Mouse (Mus musculus) embryonic facial prominence, embryonic 14.5 days (tissue): Measurements from ENCODE around the gene Efcc1. TPM values are rescaled to one million over a fixed set of nuclear protein-coding genes. Genes with fewer than 3 reads are reported as not detected.

ENCODE experiments used
- ATAC-seq: fragments of 200-750 bp; cut with Nextera tagmentation; 2 replicates; pipeline ENCODE4 v1.8.0; 2017; ENCODE audit warnings: low read depth, moderate number of reproducible peaks, moderate TSS enrichment
- DNase-seq: peaks from one replicate; pipeline ENCODE4 v3.0.0-alpha.2; 2015; ENCODE audit warnings: low spot score
- H3K27ac ChIP-seq: fragments of 300-500 bp; sonication (generic); replicated peaks from 2 replicates; pipeline ENCODE4 v1.5.1; 2014; ENCODE audit warnings: low read depth, mild to moderate bottlenecking, low read length, moderate library complexity
- H3K27me3 ChIP-seq: fragments of 300-500 bp; sonication (generic); replicated peaks from 2 replicates; pipeline ENCODE4 v1.6.1; 2014; ENCODE audit warnings: low read length; ENCODE audit not compliant: control insufficient read depth, insufficient read depth
- H3K36me3 ChIP-seq: fragments of 300-500 bp; sonication (generic); 2 replicates; pipeline ENCODE4 v1.6.1; 2014; ENCODE audit warnings: low read length, mixed read lengths; ENCODE audit not compliant: control insufficient read depth, insufficient read depth
- H3K4me1 ChIP-seq: fragments of 300-500 bp; sonication (generic); 2 replicates; pipeline ENCODE4 v1.6.1; 2014; ENCODE audit warnings: antibody characterized with exemption, low read length; ENCODE audit not compliant: control insufficient read depth, insufficient read depth
- H3K4me2 ChIP-seq: fragments of 300-500 bp; sonication (generic); 2 replicates; pipeline ENCODE4 v1.6.1; 2014; ENCODE audit warnings: low read depth, mild to moderate bottlenecking, low read length, moderate library complexity, mixed read lengths
- H3K4me3 ChIP-seq: fragments of 300-500 bp; sonication (generic); 2 replicates; pipeline ENCODE4 v1.5.1; 2014; ENCODE audit warnings: low read depth, mild to moderate bottlenecking, low read length
- H3K9ac ChIP-seq: fragments of 300-500 bp; sonication (generic); 2 replicates; pipeline ENCODE4 v1.6.1; 2014; ENCODE audit warnings: low read depth, mild to moderate bottlenecking, low read length, moderate library complexity, mixed read lengths
- H3K9me3 ChIP-seq: fragments of 300-500 bp; sonication (generic); 2 replicates; pipeline ENCODE4 v1.6.1; 2016; ENCODE audit warnings: low read length; ENCODE audit not compliant: control insufficient read depth
- WGBS: fragments of 180-500 bp; shearing (Covaris S2); extraction: QIAGEN DNeasy Blood & Tissue Kit; methylation state at CpG from one replicate; pipeline ENCODE4 v1.1.7; 2014; 5-methylcytosine and 5-hydroxymethylcytosine counted together
- polyA plus RNA-seq: library from polyadenylated mRNA; unstranded; fragments of >200 nt; fragmentation: Nextera tagmentation; extraction: Ambion mirVana; gene quantifications from 2 replicates; pipeline ENCODE4 v1.2.1, GENCODE M21; 2014

The Efcc1 gene
- polyA plus RNA-seq, 1 experiment from 2014 or later: 1.9 TPM

GRCm38 (mm10) chr6:87777842-87778241 lies 47.2 kb downstream of the Efcc1 start, which contains the start of gene Gp9:
Gene Gp9 (plus strand): TSS chr6:87778072.
- ATAC-seq (no peak), DNase-seq (no peak)
- Histone ChIP-seq H3K4me1 (no peaks in the 10 kb centered on the region), H3K4me2 (no peak within 1 kb of the TSS), H3K9ac (no peak within 1 kb of the TSS), H3K4me3 (no peak within 1 kb of the TSS), H3K27me3 (no peaks in the 10 kb centered on the region), H3K36me3 (no peaks in the 10 kb centered on the region), H3K27ac (no peak within 1 kb of the TSS), H3K9me3 (no peaks in the 10 kb centered on the region)
- 67% methylated on average over 2 of the region's 2 CpGs for WGBS

DNA sequence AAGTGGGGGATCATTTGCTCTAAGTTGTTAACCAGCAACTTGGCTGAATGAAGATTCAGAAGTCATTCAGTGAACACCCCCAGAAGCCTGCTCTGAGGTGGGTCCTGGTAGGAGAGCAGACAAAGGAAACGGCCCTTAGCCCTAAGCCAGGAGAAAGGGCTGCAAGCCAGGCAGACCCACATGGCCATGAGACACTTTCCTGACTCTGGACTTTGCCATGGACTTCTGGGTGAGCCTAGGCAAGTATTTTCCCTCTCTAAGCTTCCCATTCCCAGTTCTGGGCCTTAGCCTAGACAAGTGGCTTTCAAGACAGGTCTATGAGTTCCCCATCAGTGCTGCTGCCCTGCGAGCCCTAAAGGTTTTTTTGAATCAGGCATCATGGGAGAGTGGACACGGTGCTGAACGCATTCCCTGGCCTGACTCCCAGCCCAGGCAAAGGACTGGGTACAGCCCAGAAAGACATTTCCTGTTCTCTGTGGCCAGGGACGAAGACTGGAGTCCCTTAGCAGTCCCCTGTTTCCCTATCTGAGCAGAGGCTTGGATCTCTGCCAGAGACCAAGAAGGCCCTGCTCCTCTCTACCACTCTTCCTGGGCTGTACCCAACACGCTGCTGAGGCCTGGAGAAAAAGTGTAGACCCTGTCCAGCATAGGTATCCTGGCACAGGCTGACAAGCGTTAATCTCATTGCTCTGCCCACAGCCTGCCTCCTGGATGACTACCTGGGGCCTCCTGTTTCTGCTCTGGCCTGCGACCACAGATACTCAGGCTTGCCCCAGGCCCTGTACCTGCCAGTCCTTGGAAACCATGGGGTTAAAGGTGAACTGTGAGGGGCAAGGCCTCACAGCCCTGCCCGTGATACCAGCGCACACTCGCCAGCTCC lies 47.9 kb downstream of the Efcc1 start:
- DNase-seq: no peak

GRCm38 (mm10) chr6:87779174-87780165 lies 48.8 kb downstream of the Efcc1 start:
- WGBS: 84% methylated on average over 11 of the region's 11 CpGs
- H3K27me3 ChIP-seq: no peaks in the 10 kb centered on the region
- H3K36me3 ChIP-seq: no peaks in the 10 kb centered on the region
- no peaks in the 10 kb centered on the region for H3K9me3 ChIP-seq
- no peak overlapping the region for H3K27ac ChIP-seq
- no peak overlapping the region for H3K4me3 ChIP-seq
- ATAC-seq (no peak), DNase-seq (no peak)
- no peaks in the 10 kb centered on the region for H3K4me1 ChIP-seq
- no peak overlapping the region for H3K9ac ChIP-seq
- no peak overlapping the region for H3K4me2 ChIP-seq

More for the DNA sequence above, 47.9 kb downstream of the Efcc1 start:
- no peak overlapping the region for H3K27ac ChIP-seq
- no peak for ATAC-seq
- H3K9ac ChIP-seq: no peak overlapping the region
- no peak overlapping the region for H3K4me3 ChIP-seq
- no peak overlapping the region for H3K4me2 ChIP-seq
- WGBS: 72% methylated on average over 11 of the region's 11 CpGs
- no peaks in the 10 kb centered on the region for H3K36me3 ChIP-seq
- H3K4me1 ChIP-seq: no peaks in the 10 kb centered on the region
- no peaks in the 10 kb centered on the region for H3K27me3 ChIP-seq
- no peaks in the 10 kb centered on the region for H3K9me3 ChIP-seq

DNA sequence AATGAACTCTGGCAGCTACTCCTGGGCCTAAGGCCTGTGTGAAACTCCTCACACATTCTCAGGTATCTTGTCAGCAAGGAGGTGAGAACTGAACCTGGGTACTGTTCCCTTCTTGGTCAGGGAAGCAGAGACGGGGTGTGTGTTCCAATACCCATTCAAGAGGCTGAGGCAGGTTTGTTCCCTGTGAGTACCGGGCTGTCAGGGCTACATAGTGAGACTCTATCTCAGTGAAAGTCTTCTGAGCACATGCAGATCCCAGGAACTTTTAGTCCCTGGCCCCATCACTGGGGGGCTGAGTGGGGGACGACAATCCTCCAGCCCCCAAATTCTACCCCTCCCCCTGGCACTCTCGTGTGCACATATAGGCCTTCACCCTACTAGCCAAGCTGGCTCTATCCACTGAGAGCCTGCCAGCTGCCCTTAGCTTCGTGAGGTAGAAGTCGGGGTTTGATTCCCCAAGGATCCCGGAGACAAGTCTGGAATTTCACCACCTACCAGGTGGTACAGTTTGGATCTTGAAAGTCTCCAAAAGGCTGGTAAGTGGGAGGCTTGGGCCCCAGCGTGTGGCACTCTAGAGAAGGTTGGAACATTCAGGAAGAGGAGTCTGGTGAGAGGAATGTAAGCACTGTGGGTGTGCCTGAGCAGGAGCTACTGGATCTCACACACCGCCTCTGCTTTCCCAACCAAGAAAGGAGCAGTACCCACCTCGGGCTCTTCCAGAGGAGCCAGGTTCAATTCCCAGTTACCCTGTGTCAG lies 50.1 kb downstream of the Efcc1 start:
- H3K4me1 ChIP-seq: no peaks in the 10 kb centered on the region
- WGBS: 75% methylated on average over 10 of the region's 10 CpGs
- H3K9me3 ChIP-seq: no peaks in the 10 kb centered on the region
- no peak for ATAC-seq
- H3K4me2 ChIP-seq: no peak overlapping the region
- DNase-seq: no peak
- H3K4me3 ChIP-seq: no peak overlapping the region
- H3K27ac ChIP-seq: no peak overlapping the region
- H3K9ac ChIP-seq: no peak overlapping the region
- H3K27me3 ChIP-seq: no peaks in the 10 kb centered on the region
- H3K36me3 ChIP-seq: no peaks in the 10 kb centered on the region

DNA sequence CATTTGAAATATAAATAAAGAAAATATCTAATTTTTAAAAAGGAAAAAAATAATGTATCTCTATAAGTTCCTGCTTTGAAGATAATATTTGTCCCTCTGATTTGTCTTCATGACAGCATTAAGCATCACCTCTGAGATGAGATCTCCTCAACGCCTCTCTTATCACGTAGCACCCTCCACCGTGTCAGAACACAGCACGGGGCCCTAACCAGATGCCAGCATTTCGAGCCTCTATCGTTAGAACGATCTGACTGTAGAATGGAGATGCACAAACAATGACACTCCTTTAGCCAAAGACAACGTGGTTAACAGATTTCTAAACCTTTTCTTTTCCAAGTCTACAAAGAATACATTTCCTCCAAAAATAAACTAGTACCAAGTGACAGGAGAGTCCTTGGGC lies 53.4 kb downstream of the Efcc1 start:
- Histone ChIP-seq H3K9ac (no peak overlapping the region), H3K4me3 (no peak overlapping the region), H3K4me2 (no peak overlapping the region), H3K27ac (no peak overlapping the region), H3K4me1 (no peaks in the 10 kb centered on the region), H3K36me3 (no peaks in the 10 kb centered on the region), H3K27me3 (no peaks in the 10 kb centered on the region), H3K9me3 (no peaks in the 10 kb centered on the region)
- WGBS: 81% methylated on average over 8 of the region's 8 CpGs
- ATAC-seq: no peak
- DNase-seq: no peak

DNA sequence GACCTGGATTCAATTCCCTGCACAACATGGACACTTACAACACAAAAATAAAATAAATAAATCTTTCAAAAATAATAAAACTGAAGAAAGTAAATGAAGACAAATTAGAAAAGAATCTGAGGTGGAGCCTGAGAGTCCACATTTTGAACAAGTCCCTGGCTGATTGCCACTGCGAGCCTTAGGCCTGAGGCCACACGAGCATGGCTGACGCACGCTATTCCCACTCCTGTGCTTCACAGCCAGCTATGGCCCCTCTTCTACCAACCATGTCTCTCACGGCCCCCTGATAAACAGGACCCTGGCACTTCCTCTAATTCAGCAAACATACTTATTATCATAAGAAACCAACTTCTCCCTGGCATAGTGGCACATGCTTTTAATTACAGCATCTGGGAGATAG lies 56.0 kb downstream of the Efcc1 start:
- no peaks in the 10 kb centered on the region; the same call in 1 of the 2 replicates for H3K36me3 ChIP-seq
- DNase-seq: no peak
- H3K4me2 ChIP-seq: no peak overlapping the region
- H3K27me3 ChIP-seq: no peaks in the 10 kb centered on the region
- H3K4me1 ChIP-seq: 0 out of 2 replicates have a peak, but pooled peaks cover 3% of the 10 kb centered on the region
- ATAC-seq: no peak
- H3K9me3 ChIP-seq: no peaks in the 10 kb centered on the region
- H3K27ac ChIP-seq: no peak overlapping the region
- WGBS: 87% methylated on average over 5 of the region's 5 CpGs
- H3K9ac ChIP-seq: no peak overlapping the region
- no peak overlapping the region for H3K4me3 ChIP-seq

DNA sequence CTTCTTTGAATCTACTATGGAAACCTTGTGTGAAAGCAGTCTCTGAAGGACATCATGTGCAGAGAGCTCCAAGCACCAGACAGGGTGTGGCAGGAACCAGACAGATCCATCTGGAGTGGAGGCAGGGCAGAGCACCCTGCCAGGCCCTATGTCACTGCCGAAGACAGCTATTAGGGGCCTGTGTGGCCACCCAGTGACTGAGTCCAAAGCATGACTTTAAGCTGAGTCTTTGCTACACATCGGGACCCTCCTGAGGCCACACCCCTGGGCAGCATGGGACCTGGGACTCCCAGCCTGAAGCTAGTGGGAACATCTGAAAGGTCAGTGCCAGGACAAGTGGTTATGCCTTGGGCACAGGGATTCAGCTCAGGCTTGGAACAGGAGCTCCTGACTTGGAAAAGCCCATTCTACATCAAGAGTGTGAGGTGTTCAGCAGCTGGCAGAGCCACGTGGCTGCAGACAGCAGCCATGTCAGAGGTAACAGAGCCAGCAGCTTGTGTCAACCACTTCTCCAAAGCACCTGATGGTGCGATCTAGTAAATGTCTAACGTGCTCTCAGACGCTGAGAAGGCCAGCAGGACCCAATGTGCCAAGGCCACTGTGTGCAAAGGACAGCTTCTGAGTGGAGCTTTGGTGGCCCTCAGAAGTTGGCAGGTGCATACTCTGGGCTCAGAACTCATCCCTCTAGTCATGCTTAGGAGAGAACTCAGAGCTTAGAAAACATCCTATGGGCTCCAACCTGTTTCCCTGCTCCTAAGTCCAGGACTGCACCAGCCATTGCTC lies 56.6 kb downstream of the Efcc1 start:
- WGBS: 83% methylated on average over 6 of the region's 6 CpGs
- DNase-seq: no peak

More for the DNA sequence above, 56.6 kb downstream of the Efcc1 start:
- Histone ChIP-seq H3K27ac (no peak overlapping the region), H3K4me2 (no peak overlapping the region), H3K36me3 (peaks cover 7% of the 10 kb centered on the region), H3K9me3 (no peaks in the 10 kb centered on the region), H3K27me3 (no peaks in the 10 kb centered on the region), H3K4me1 (0 out of 2 replicates have a peak, but pooled peaks cover 3% of the 10 kb centered on the region), H3K4me3 (no peak overlapping the region), H3K9ac (no peak overlapping the region)
- ATAC-seq: no peak
